Mouse (Mus musculus) urinary bladder, adult 2 months (tissue): ENCODE data around the gene Fam81b. TPM values are rescaled to one million over a fixed set of nuclear protein-coding genes. Genes with fewer than 3 reads are reported as not detected.

ENCODE experiments used
- DNase-seq: peaks from one replicate; pipeline ENCODE4 v3.0.0; 2022; ENCODE audit warnings: low spot score
- polyA plus RNA-seq: library from polyadenylated mRNA; depleted of rRNA; stranded (reverse); fragments of >200 nt; gene quantifications from 2 replicates; pipeline ENCODE4 v1.2.3, GENCODE M21; 2012; rRNA removed

Gene Fam81b
- polyA plus RNA-seq, 1 experiment = not detected

GRCm38 (mm10) chr13:76194937-76195336 lies 109.9 kb downstream of the Fam81b start:
- DNase-seq = no peak

GRCm38 (mm10) chr13:76190273-76190672 lies 114.6 kb downstream of the Fam81b start:
- DNase-seq = no peak

GRCm38 (mm10) chr13:76189190-76189589 lies 115.7 kb downstream of the Fam81b start:
- DNase-seq = no peak

GRCm38 (mm10) chr13:76187651-76188050 lies 117.2 kb downstream of the Fam81b start:
- no peak for DNase-seq

GRCm38 (mm10) chr13:76178700-76179099 lies 126.2 kb downstream of the Fam81b start:
- DNase-seq = no peak

- DNase-seq = no peak
Observed at GRCm38 (mm10) chr13:76174297-76174696, 130.6 kb downstream of the Fam81b start.

GRCm38 (mm10) chr13:76160587-76160986 lies 144.3 kb downstream of the Fam81b start:
- no peak for DNase-seq

- DNase-seq = no peak
Observed at GRCm38 (mm10) chr13:76157508-76157907, 147.4 kb downstream of the Fam81b start.

- no peak for DNase-seq
Observed at GRCm38 (mm10) chr13:76157099-76157498, 147.8 kb downstream of the Fam81b start.

Other genes starting within 250 kb of the Fam81b start
- not detected in 2 replicates for gene Gpr150, start 248.1 kb downstream of the Fam81b start, polyA plus RNA-seq
- gene Arsk, start 206.4 kb downstream of the Fam81b start, polyA plus RNA-seq = 9.1 and 11.1 TPM in 2 replicates
- 10.4 and 11.6 TPM in 2 replicates for gene Ttc37, start 206.3 kb downstream of the Fam81b start, polyA plus RNA-seq
- gene Mctp1, start 79.5 kb upstream of the Fam81b start, polyA plus RNA-seq = 2.7 and 3.2 TPM in 2 replicates